Mouse (Mus musculus) liver, postnatal 0 days (tissue): ENCODE data around the gene Dst.

Source experiments
- CTCF ChIP-seq: sonication (generic); IDR thresholded peaks from 2 replicates; pipeline ENCODE4 v1.5.1; 2016; ENCODE audit warnings: antibody characterized with exemption, low read depth
- EP300 ChIP-seq: IDR thresholded peaks from 2 replicates; pipeline ENCODE4 v1.6.1; 2016; ENCODE audit warnings: antibody characterized with exemption, low read depth, mild to moderate bottlenecking

GRCm38 (mm10) chr1:34184266-34184665 is 276.2 kb downstream of the Dst start:
- TF ChIP-seq CTCF (no peak), EP300 (no peak)
